Mouse (Mus musculus): Measurements from ENCODE around the gene Tnfsf10. TPM values are rescaled to one million over a fixed set of nuclear protein-coding genes. Genes with fewer than 3 reads are reported as not detected.
A peak's percentile ranks its signal among the peaks of the same experiment; 100 is the strongest.

Tnfsf10 gene
- total and polyA plus RNA-seq, 2 experiments from 2014 or later, result 0.64 to 6.4 TPM

DNA sequence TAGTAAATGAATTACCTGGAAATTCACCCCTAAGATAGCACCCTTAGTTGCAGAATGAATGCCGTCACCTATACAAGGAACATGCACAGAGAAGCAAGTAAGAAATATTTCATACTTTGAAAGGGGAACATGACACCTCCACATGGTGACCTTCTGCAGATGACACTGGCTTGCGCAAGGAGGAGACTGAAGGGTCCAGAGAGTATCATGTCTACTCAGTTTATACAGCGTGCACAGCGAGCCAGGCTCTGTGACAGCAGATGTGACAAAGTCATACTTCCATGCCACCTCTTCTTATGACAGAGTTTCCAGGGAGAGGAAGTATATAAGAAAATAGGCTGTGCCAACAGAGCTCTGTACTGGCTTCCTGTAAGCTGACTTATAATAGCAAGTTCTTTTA is 5.4 kb upstream of the Tnfsf10 start:
- WGBS, result 80% methylated on average over 4 of the region's 4 CpGs
- no peaks in the 10 kb centered on the region for H3K27me3 ChIP-seq (ENCODE audit: control insufficient read depth, insufficient read depth, low read length)
- H3K9ac ChIP-seq (replicated peaks; ENCODE audit: low read depth, low read length), result no peak overlapping the region
- TF ChIP-seq CTCF (IDR thresholded peaks at IDR 0.05; ENCODE audit: low read depth) (no peak), EP300 (IDR thresholded peaks at IDR 0.05; ENCODE audit: low read depth) (no peak)
- H3K27ac ChIP-seq (ENCODE audit: low read depth), result no peak overlapping the region
- ATAC-seq (ENCODE audit: insufficient read depth, low read depth) (no peak), DNase-seq (ENCODE audit: low spot score) (no peak)
- no peaks in the 10 kb centered on the region for H3K4me1 ChIP-seq (ENCODE audit: control insufficient read depth, insufficient read depth)
- no peaks in the 10 kb centered on the region for H3K9me3 ChIP-seq (replicated peaks; ENCODE audit: control insufficient read depth, low read length)
- no peak overlapping the region for H3K4me2 ChIP-seq (ENCODE audit: low read depth, low read length)
- no peaks in the 10 kb centered on the region for H3K36me3 ChIP-seq (replicated peaks; ENCODE audit: control insufficient read depth, insufficient read depth, low read length)
- no peak overlapping the region for H3K4me3 ChIP-seq (ENCODE audit: low read depth, low read length)

GRCm38 (mm10) chr3:27314506-27315164 is 2.2 kb upstream of the Tnfsf10 start:
- WGBS, result 61% methylated on average over 2 of the region's 2 CpGs
- Histone ChIP-seq H3K4me1 (ENCODE audit: control insufficient read depth, insufficient read depth) (no peaks in the 10 kb centered on the region), H3K36me3 (replicated peaks; ENCODE audit: control insufficient read depth, insufficient read depth, low read length) (no peaks in the 10 kb centered on the region), H3K4me3 (ENCODE audit: low read depth, low read length) (no peak overlapping the region), H3K9ac (replicated peaks; ENCODE audit: low read depth, low read length) (no peak overlapping the region), H3K27ac (ENCODE audit: low read depth) (no peak overlapping the region), H3K27me3 (ENCODE audit: control insufficient read depth, insufficient read depth, low read length) (no peaks in the 10 kb centered on the region), H3K9me3 (replicated peaks; ENCODE audit: control insufficient read depth, low read length) (no peaks in the 10 kb centered on the region), H3K4me2 (ENCODE audit: low read depth, low read length) (no peak overlapping the region)
- DNase-seq (ENCODE audit: low spot score), result no peak
- no peak for ATAC-seq (ENCODE audit: insufficient read depth, low read depth)
- TF ChIP-seq EP300 (IDR thresholded peaks at IDR 0.05; ENCODE audit: low read depth) (no peak), CTCF (IDR thresholded peaks at IDR 0.05; ENCODE audit: low read depth) (no peak)

GRCm38 (mm10) chr3:27317288-27318024 is 628 bp downstream of the Tnfsf10 start:
- Histone ChIP-seq H3K9me3 (replicated peaks; ENCODE audit: control insufficient read depth, low read length) (no peaks in the 10 kb centered on the region), H3K4me2 (ENCODE audit: low read depth, low read length) (peak overlapping the region; percentile 58), H3K36me3 (replicated peaks; ENCODE audit: control insufficient read depth, insufficient read depth, low read length) (no peaks in the 10 kb centered on the region), H3K27me3 (ENCODE audit: control insufficient read depth, insufficient read depth, low read length) (no peaks in the 10 kb centered on the region), H3K27ac (ENCODE audit: low read depth) (peak overlapping the region; percentile 28), H3K9ac (replicated peaks; ENCODE audit: low read depth, low read length) (peak overlapping the region; percentile 6; the same call in 1 of the 2 replicates), H3K4me1 (ENCODE audit: control insufficient read depth, insufficient read depth) (no peaks in the 10 kb centered on the region), H3K4me3 (ENCODE audit: low read depth, low read length) (peak overlapping the region; percentile 39)
- ATAC-seq (ENCODE audit: insufficient read depth, low read depth) (no peak), DNase-seq (ENCODE audit: low spot score) (no peak)
- TF ChIP-seq CTCF (IDR thresholded peaks at IDR 0.05; ENCODE audit: low read depth), result no peak
- no peak for TF ChIP-seq EP300 (IDR thresholded peaks at IDR 0.05; ENCODE audit: low read depth)
- 19% methylated on average over 4 of the region's 4 CpGs for WGBS

DNA sequence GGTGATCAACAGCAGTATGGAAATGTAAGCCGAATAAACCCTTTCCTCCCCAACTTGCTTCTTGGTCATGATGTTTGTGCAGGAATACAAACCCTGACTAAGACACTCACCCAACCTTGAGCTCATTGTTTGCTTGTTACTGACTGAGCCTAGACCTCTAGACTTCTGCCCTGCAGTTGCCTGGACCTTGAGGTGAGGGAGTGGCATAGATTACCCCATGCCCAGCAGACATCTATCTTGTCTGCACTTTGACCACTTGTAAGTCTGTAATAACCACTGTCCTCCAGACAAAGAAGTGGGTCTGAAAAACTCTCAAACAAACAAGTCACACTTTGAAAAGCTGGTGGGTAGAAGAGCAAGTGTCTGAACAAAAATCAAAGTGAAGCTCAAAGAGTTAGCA is 2.8 kb downstream of the Tnfsf10 start:
- Histone ChIP-seq H3K36me3 (replicated peaks; ENCODE audit: control insufficient read depth, insufficient read depth, low read length) (no peaks in the 10 kb centered on the region), H3K4me1 (ENCODE audit: control insufficient read depth, insufficient read depth) (no peaks in the 10 kb centered on the region), H3K27ac (ENCODE audit: low read depth) (no peak overlapping the region), H3K9me3 (replicated peaks; ENCODE audit: control insufficient read depth, low read length) (no peaks in the 10 kb centered on the region), H3K27me3 (ENCODE audit: control insufficient read depth, insufficient read depth, low read length) (no peaks in the 10 kb centered on the region), H3K9ac (replicated peaks; ENCODE audit: low read depth, low read length) (no peak overlapping the region), H3K4me3 (ENCODE audit: low read depth, low read length) (no peak overlapping the region), H3K4me2 (ENCODE audit: low read depth, low read length) (no peak overlapping the region)
- TF ChIP-seq CTCF (IDR thresholded peaks at IDR 0.05; ENCODE audit: low read depth) (no peak), EP300 (IDR thresholded peaks at IDR 0.05; ENCODE audit: low read depth) (no peak)
- WGBS, result no CpG with 5 or more reads among the region's 1 CpGs
- ATAC-seq (ENCODE audit: insufficient read depth, low read depth), result no peak
- no peak for DNase-seq (ENCODE audit: low spot score)

GRCm38 (mm10) chr3:27320613-27321495 is 4.0 kb downstream of the Tnfsf10 start:
- Histone ChIP-seq H3K9ac (replicated peaks; ENCODE audit: low read depth, low read length) (no peak overlapping the region), H3K36me3 (replicated peaks; ENCODE audit: control insufficient read depth, insufficient read depth, low read length) (no peaks in the 10 kb centered on the region), H3K27me3 (ENCODE audit: control insufficient read depth, insufficient read depth, low read length) (no peaks in the 10 kb centered on the region), H3K4me1 (ENCODE audit: control insufficient read depth, insufficient read depth) (no peaks in the 10 kb centered on the region), H3K4me3 (ENCODE audit: low read depth, low read length) (no peak overlapping the region), H3K4me2 (ENCODE audit: low read depth, low read length) (no peak overlapping the region), H3K9me3 (replicated peaks; ENCODE audit: control insufficient read depth, low read length) (no peaks in the 10 kb centered on the region), H3K27ac (ENCODE audit: low read depth) (peak overlapping the region; percentile 63)
- ATAC-seq (ENCODE audit: insufficient read depth, low read depth) (peak; percentile 36), DNase-seq (ENCODE audit: low spot score) (peak; percentile 52)
- no peak for TF ChIP-seq CTCF (IDR thresholded peaks at IDR 0.05; ENCODE audit: low read depth)
- WGBS, result 56% methylated on average over 9 of the region's 9 CpGs
